Mouse (Mus musculus): ENCODE data around the gene Pgap3.
"Not testable (repeated sequence)": the region's sequence is repeated elsewhere in the genome, so short reads cannot be mapped to it uniquely, and the experiment has no call there.

The Pgap3 gene

DNA sequence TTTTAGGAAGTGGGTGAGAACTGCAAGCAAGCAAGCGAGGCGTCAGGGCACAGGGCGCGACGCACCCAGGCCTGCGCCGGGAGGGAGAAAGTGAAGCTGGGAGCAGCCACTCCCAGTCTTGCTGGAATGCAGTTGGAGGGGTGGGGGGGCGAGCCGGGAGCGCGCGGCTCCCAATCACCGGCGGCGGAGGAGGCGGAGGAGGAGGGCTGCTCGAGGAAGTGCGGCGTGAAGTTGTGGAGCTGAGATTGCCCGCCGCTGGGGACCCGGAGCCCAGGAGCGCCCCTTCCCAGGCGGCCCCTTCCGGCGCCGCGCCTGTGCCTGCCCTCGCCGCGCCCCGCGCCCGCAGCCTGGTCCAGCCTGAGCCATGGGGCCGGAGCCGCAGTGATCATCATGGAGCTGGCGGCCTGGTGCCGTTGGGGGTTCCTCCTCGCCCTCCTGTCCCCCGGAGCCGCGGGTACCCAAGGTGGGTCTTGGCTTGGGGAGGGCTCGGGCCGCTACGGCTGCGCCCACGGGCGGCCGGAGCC lies 12.0 kb upstream of the Pgap3 start, which contains the start of gene Erbb2:
Gene Erbb2, plus strand, starts transcription at position 198 of the 524 bp plus-strand sequence.
- DNase-seq: peak; percentile 43

DNA sequence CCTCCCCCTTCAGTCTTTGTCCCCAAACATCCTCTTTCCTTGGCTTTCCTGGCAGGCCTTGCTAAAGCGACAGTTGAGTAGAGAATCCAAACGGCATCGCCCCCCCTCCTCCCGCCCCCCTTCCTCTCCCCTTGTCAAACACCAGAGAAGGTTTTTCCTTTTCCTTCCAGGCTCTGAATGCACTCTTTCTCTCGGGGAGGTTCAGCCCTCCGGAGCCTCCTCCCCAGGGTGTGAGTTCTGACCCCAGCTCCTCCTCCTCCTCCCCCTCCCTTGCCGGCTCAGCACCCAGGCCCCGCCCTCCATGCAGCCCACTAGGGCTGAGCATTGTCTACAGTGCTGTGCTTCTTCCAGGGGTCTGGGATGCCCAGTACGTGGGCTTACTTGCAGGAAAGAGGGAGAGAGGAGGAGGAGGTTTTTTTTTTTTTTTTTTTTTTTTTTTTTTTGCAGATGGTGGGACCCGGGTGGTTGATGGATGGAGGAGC lies 9.1 kb upstream of the Pgap3 start:
- no peak for DNase-seq

DNA sequence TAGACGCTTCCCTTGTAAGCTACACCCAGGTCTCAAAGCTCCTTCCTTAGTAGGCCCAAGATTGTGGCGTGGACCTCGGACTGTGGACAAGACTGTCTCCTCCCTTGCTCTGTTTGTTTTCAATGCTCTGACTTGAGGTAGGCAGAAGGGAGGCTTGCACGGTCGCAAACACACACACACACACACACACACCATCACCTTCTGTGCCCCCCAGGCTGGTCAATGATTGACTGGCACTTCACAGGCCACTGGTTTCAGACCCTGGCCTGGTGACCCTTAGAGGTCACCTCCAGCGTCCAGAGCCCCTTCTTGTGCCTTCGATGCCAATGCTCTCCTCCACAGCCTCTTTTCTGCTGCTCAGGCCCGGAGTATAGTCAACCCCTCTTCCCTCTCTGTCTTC lies 8.6 kb upstream of the Pgap3 start:
- DNase-seq: no peak

DNA sequence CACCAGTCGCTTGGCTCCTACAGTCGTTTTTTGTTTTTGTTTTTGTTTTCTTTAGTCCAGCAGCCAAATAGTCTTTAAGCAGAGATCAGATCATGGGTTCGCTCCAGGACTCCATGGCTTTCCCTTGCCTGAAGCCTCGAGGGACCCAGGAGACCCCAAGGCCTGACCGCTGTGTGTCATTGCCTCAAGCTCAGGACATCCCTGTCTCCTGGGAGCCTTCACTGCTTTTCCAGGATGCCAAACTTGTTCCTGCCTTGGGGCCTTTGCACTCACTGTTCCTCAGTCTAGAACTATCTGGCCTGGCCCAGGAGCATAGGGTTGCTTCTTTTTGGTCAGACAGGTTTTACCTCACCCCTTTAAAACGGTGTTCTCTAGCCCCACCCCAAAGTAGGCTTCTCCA lies 6.3 kb upstream of the Pgap3 start:
- no peak for DNase-seq

- DNase-seq: no peak
Measured at GRCm38 (mm10) chr11:98400816-98401215, 526 bp upstream of the Pgap3 start.

- DNase-seq: no peak
Measured at GRCm38 (mm10) chr11:98397946-98398345, 2.3 kb downstream of the Pgap3 start.

DNA sequence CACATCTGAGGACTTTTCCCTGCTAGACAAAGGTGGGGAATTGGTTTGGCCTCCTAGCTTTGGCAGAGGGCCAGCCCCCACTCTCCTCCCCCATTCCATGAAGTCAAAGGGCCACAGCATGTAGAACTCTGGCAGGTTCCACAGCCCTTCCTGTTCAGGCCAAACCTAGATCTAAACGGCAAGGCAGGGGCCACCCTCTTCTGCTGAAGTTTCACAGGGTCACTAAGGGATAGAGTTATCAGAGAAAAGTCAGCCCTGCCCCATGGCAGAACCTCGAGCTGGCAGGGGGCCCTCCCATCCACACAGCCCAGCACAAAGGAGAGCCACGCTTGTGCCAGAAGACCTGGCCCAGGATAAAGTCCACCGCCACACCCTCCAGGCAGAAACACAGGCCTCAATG lies 5.2 kb downstream of the Pgap3 start:
- no peak for DNase-seq

DNA sequence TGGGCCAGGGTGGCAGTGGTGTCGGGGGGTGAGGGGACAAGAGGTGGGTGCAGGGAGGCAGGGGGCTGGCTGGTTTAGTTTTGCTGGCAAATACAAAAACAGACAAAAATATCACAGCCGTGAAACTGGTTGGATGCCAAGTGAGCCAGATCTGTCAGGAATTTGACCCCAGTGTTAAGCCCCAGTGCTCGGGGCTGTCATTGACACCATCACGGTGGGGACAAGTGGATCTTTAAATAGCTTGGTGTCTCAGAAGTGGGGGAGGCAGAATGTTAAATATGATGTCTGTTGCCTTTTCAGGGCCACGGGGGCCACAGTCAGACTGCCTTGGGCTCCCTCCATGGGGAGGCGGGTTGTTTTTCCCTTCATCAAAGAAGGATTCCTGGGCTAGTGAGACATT lies 6.0 kb downstream of the Pgap3 start:
- no peak for DNase-seq

DNA sequence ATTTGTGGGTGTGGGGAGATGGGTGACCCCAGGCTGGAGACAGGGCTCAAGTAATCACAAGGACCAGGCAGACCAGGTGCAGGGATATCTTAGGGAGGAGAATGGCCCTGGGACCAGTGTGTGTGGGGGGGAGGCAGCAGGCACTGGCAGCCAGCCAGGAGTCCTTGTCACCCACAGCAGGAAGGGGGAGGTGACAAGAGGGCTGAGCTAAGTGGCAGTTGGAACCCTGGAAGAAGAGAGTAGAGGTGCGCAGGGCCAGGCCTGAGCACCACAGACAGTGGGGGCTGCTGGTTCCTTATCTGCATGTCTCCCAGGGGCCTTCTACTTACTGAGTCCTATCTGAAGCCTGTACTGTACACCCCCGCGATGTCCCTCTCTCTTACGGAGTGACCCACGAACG lies 7.0 kb downstream of the Pgap3 start:
- DNase-seq: no peak

DNA sequence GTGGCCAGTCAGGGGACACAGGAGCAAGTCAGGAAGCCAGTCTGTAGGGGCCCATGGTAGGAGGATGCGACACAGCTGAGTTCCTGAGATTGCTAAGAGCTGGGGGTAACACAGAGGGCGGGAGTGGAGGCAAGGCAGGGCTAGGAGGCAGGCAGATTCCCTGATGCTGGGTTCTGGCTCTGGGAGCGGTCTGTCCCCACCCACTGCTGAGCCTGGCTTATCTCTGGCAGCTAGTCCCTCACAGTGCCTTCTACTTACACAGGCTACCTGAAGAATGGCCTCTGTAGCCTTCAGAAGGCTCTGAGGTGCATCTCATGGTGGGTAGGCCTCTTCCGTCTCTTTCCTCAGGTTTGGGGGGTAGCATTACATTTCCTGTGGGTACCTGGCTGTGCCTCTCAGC lies 7.6 kb downstream of the Pgap3 start:
- DNase-seq: no peak

DNA sequence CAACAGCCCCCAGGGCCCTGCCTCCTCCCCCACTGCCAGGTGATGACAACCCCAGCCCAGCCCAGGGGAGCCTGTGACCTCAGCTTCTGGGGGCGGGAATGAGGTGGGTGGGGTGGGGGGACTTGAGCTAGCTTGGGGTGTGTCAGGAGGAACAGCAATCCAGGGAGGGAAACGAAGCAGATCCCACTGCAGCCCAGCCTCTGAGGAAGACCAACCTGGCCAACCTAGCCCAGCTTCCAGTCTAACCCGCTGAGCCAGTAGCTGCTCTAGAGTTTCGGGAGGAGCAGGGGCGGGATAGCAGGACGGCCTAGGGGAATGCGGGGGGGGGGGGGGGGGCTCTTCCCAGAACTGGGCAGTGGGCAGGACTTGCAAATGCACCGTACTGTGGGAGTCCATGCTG lies 8.3 kb downstream of the Pgap3 start:
- no peak for DNase-seq

DNA sequence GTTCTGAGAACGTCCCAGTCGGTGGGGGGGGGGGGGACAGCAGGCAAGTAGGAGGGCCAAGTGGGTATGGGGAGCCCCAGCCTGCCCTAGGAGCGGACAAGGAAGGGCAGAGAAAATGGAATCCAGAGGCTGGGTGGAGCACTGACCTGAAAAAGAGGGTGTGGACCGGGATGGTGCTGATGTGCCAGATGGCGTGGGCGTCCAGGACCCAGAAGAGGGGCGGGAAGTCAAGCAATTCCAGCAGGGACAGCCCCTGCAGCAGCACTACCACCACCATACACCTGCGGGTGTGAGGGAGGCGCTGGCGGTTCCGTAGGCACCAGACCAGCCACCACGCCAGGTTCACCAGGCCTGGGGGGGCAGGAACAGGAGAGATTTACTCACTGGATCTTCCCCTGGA lies 10.1 kb downstream of the Pgap3 start:
- DNase-seq: no peak

DNA sequence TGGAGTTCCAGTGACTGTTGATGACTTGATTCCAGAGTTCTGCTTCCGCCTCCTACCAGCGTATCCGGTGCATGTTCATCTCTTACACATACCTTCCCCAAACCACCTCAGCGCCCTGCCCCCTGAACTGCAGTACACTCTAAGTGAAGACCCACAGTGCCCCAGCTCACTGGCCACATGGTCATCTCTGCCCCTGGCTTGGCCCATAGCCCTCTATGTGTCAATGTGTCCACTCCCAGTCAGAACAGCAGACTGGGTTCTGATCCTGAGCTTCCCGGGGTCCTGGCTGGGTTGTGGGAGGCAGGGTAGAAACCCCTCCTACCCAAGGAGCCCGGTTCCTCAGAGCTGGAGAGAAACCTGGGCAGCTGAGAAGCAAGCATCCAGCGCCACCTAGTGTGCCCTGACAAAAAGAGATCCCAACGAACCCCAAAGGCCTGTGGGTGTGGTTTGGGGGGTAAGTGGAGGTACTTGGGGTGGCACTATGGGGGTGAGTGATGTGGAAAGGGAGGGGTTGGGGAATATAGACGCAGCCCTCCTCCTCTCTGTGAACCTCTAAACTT lies 11.0 kb downstream of the Pgap3 start:
- peak; percentile 67 for DNase-seq

DNA sequence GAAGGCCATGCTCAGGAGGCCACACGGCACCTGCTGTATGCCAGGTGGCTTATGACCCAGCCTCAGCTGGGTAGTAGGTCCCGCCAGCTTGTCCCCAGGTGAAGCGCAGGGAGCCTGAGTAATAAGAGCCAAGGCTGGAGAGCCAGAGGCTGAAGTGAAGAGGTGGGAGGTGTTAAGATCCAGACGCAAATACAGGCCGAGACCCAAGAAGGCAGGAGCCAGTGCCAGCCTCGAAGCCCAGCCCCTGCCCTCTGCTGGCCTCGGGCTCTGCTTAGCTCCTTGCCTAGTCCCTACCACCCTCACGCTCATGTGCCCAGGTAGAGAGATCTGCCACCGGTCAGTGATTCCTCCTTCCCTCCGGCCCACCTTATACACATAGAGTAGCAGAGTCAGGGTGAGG lies 12.0 kb downstream of the Pgap3 start:
- no peak for DNase-seq

GRCm38 (mm10) chr11:98387056-98387577 lies 13.2 kb downstream of the Pgap3 start:
- DNase-seq: no peak

DNA sequence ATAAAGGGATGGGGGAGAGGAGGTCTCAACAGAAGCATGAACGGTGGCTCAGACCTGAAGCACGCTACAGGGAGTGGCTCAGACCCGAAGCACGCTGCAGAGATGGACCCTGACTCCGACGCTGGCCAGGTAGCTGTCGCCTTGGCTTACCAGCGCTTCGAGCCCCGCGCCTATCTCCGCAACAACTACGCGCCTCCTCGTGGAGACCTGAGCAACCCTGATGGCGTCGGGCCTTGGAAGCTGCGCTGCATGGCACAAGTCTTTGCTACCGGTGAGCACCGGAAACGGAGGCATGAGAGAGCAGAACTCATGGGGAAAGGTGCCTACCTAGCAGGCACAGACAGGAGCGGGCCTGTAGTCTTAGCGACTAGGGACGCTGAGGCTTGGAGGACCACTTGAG lies 13.7 kb downstream of the Pgap3 start:
- DNase-seq: no peak

- DNase-seq: no peak
Measured at GRCm38 (mm10) chr11:98385638-98386585, 14.4 kb downstream of the Pgap3 start, which contains the start of gene Pnmt. TSS of gene Pnmt (plus strand) at chr11:98386450.

- no peak for DNase-seq
Measured at GRCm38 (mm10) chr11:98384721-98385637, 15.3 kb downstream of the Pgap3 start.

GRCm38 (mm10) chr11:98384216-98384615 lies 16.1 kb downstream of the Pgap3 start:
- DNase-seq: no peak

DNA sequence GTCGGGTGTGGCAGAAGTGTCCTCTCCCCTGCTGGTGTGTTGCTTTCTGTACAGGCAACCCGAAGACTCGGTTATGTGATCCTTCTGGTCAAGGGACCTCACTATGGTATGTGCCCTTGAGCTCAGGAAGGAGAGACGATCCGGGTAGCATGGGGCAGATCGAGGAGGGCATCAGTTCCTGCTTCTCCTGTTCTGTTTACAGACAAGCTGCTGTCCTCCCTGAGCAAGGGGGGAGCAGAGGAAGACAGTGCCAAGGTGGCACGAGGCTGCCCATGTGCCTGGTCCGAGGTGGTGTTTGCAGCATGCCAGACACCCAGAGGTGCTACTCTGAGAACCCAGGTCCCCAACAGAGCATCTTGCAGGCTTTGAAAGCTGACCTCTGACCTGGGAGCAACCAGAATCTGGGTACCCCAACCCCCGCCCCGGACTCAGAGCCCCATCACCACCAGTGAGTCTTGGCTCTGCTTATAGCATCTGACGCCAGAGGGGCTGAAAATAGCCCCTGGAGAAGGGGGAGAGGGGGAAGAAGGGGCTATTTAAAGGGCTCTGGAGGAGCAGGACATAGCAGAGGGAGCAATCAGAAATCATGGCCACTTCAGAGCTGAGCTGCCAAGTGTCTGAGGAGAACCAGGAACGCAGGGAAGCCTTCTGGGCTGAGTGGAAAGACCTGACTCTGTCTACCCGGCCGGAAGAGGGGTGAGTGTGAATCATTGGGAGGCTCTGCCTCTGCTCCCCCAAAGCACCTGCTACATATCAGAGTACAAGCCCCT lies 16.8 kb downstream of the Pgap3 start, which contains the start of gene Tcap:
Gene Tcap, plus strand, starts transcription at position 551 of the 770 bp plus-strand sequence.
- no peak for DNase-seq

GRCm38 (mm10) chr11:98382405-98382804 lies 17.9 kb downstream of the Pgap3 start:
- not testable (repeated sequence) for DNase-seq

DNA sequence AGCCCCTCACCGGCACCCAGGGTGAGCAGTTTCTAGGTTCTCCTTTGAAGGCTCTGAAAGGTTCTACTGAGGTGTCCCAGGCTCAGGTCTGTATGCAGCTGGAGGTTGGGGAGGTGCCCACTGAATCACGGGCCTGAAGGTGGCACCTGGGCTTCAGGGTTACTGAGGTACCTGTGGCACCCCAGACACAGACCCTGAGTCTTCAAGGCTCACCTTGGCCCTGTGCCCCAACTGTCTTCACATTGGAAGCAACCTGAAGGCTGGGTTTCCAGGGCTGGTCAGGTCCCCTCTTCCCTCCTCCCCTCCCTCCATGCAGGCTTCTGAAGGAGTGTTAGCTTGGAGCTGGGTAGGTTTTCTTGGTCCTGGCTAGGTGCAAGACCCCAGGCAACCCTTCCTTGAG lies 18.6 kb downstream of the Pgap3 start:
- DNase-seq: no peak

All from right cerebral cortex, postnatal 4 days (tissue).